Mouse (Mus musculus) cerebellum, adult (tissue): ENCODE measurements around the gene Def8.
A peak's percentile ranks its signal among the peaks of the same experiment; 100 is the strongest.

Source experiments
- ATAC-seq: cut with Nextera tagmentation; 2 replicates; pipeline ENCODE4 v1.9.2; 2017; ENCODE audit warnings: mild to moderate bottlenecking, moderate library complexity, mixed read lengths; ENCODE audit not compliant: insufficient number of reproducible peaks, low FRiP score, low TSS enrichment

Gene Def8

GRCm38 (mm10) chr8:123477737-123478258 is 54.5 kb downstream of the Def8 start, which contains the start of gene Afg3l1:
TSS of gene Afg3l1 (plus strand) at chr8:123477903.
- peak; percentile 92 for ATAC-seq

DNA sequence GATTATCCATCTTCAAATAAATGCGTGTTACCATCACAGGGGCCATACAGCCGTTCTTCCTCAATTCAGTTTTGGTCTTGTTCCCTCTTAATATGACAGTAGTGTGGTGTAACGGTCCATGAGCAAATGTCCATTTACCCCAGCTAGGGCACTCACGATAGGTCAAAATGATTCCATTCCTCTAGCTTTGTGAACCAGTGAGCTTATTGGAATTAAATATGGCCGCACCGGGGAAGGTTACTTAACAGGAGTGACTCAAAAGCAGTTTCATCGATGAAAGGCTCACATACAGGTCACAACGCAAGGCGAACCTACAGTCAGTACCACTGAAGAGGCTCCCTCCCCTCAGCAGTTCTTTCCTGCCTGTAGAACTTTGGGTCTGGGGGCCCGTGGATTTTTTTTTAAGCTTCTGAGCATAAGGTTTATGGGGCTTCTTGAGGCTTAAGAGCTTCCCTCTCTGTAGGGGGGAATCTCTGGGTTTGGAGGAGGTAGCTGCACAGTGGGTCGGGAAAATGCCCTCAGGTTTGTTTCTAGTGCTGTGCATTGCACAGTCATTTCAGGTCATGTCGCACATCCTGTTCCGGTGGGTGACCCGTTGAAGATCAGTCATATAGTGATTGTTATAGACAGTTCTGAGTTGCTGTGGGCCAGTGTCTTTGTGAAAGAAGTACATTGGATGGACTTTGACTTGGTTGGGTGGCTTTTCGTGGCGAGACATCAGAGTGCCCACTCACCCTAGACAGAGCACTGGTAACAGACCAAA is 55.3 kb downstream of the Def8 start:
- peak; percentile 3; the same call in 1 of the 2 replicates for ATAC-seq

GRCm38 (mm10) chr8:123482627-123483026 is 59.3 kb downstream of the Def8 start:
- no peak for ATAC-seq

DNA sequence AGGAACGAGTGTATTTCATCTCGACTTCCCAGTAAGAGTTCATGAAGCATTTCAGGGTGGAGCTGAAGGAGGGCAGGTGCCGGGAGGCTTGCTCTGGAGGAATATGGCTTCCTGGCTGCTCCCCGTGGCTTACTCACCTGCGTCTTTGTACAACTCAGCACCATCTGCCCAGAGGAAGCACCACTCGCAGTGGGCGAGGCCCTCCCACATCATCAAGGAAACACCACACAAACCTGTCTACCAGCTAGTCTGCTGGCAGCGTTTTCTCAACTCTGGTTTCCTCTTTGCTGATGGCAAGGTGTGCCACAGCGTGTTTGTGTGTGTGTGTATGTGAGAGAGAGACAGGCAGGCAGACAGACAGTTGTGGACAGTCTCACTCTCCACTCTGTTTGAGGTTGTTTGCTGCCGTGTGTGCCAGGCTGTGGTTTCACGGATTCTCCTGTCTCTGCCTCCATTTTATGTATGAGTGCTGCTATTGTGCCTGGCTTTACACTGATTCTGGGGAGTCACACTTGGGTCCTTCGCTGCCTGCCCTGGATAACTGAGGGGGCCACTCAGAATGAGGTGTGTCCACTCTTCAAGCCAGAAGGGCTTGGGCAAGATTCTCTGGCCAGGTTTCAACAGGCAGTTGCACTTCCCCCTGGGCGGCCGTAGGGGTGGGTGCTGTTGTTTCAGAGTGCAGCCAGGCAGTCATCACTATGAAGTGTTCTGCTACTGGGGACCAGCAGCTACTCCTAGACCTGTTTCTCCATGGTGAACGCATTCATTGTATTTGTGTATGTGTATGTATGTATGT is 68.2 kb downstream of the Def8 start:
- no peak for ATAC-seq

GRCm38 (mm10) chr8:123492898-123493297 is 69.6 kb downstream of the Def8 start:
- no peak for ATAC-seq

- no peak for ATAC-seq
These were observed 74.4 kb downstream of the Def8 start for GRCm38 (mm10) chr8:123497699-123498098.

- peak; percentile 49; the same call in 1 of the 2 replicates for ATAC-seq
These were observed 75.6 kb downstream of the Def8 start for GRCm38 (mm10) chr8:123498963-123499362.

DNA sequence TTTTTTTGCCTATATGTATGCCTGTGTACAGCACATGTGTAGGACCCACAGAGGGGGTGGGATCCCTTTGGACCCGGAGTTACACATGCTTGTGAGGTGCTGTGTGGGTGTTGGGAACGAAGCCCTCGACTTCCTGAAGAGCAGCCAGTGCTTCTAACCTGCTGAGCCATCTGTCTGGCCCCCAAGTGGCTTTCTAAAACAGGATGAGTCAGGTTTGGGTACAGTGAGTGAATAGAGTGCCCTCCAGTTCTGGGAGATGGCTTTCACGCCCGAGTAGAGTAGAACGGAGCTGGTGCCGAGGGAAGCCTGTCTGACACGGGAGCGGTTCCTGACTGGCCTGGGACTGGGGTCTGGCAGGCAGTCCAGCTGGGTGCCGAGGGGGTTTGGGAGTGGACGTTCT is 76.2 kb downstream of the Def8 start:
- no peak for ATAC-seq

DNA sequence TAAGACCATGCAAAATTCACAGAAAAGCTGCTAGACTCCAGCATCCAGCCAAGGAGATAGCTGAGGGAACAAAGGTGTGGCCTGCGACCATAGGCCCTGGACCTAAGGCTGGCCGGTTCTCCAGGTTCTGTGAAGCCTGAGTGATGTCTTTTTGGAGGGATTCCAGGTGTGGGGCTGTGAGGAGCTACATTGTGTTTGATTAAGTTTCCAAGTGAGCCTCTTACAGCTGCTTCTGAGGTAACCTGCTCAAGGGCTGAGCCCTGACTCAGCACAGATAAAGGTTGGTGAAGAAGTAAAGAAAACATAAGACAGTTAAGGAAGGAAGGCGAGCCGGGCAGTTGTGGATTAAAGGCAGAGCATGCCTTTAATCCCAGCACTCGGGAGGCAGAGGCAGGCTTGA is 78.9 kb downstream of the Def8 start:
- no peak for ATAC-seq

DNA sequence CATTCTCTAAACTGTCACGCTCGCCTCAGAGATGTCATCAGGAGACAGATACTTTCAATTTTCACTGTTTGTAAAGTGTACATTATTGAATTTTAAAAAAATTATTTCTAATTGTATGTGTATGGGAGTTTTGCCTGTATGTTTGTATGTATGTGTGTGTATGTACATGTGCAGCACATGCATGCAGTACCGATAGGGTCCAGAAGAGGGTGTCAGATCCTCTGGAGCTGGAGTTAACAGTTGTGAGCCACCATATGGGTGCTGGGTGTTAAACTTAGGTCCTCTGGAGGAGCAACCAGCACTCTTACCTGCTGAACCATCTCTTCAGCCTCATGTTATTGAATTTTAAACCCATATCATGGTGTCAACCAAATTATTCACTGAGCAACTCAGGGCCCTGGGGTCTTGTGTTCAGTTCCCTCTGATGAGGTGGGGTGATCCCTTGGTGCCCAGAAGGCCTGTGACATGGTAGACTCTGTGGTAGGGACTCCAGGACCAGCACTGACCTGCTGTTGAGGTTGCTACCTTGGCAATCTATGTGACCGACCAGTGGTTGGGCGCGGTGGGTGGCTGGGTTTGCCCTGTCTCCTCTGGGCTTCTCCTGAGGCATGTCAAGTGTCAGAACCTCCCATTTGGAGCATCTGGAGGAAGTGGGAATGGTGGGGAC is 80.6 kb downstream of the Def8 start:
- ATAC-seq: no peak

DNA sequence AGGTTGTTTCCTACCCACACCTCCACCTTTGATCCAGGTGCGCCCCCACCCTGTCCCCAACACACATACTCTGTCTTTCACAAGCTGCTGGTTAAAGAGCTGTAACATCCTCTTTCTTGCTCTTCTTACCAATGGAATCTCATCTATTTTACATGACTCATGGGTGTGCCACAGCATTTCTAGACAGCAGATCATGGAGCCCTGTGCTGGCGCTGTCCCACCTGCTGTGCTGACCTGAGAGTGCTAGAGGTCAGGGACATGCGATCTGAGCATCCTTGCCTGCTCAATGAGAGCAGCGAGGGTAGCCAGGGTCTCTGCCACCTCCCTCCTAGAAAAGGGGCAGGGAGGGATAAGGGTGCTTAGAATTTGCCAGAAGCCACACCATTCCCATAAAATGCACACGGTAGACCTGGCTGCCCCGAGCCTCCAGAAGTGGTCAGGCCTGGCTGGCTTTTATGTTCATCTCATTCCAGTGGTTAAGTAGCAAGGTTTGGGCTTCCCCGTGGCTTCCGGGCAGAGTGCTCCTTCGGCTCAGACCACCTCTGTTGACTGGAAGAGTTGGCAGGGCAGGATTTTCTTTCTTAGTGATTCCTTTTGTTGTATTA is 81.4 kb downstream of the Def8 start:
- no peak for ATAC-seq

- no peak for ATAC-seq
These were observed 81.9 kb downstream of the Def8 start for GRCm38 (mm10) chr8:123505267-123505666.

- no peak for ATAC-seq
These were observed 82.4 kb downstream of the Def8 start for GRCm38 (mm10) chr8:123505695-123506094.

GRCm38 (mm10) chr8:123507153-123507552 is 83.8 kb downstream of the Def8 start:
- ATAC-seq: no peak

- ATAC-seq: no peak
These were observed 87.5 kb downstream of the Def8 start for GRCm38 (mm10) chr8:123510819-123511218.
